Mouse (Mus musculus): ENCODE results near the gene Zbtb8os.

DNA sequence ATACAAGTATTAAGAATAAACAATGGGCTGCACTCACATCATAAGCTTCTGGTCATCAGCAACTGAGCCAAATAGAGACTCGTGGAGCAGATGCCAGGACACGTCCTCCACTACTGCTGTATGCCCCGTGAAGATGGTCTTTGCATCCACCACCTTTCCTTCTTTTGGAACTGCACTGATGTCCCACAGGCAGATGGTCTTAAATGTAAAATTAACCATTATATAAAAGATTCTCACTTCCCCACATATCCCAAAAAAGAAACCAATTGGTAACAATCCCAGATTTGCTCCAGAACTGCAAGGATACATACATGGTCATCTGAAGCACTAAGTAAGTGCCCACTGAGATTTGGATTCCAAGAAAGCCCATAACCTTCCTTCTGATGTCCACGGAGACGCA is 13.5 kb upstream of the Zbtb8os start:
- TF ChIP-seq CTCF (IDR thresholded peaks at IDR 0.05; ENCODE audit: low read depth), result no peak
- TF ChIP-seq EP300 (optimal IDR thresholded peaks at IDR 0.05), result no peak

All from stomach, postnatal 0 days (tissue).